Comparison of ENCODE assay signal across 26 mouse cellular contexts in genomic region chr11:71502156-71502555, GRCm38 (mm10).
"Had no signal": no experiment of that assay in that cellular context is flagged by ENCODE, and none has a peak within 500 bp of the region (broad histone marks: within the 10 kb centered on the region; RNA-seq: fewer than 3 reads in every experiment).

No protein-coding gene starts in this region.

- H3K27ac ChIP-seq: gastrocnemius, adult 2 months; heart, embryonic 10.5 days; hindbrain, embryonic 13.5 days; hindbrain, embryonic 15.5 days; hindbrain, postnatal 0 days; kidney, embryonic 15.5 days; kidney, postnatal 0 days; left cerebral cortex, adult 2 months; limb, embryonic 10.5 days; limb, embryonic 12.5 days; liver, embryonic 13.5 days; liver, embryonic 15.5 days had no signal

- H3K36me3 ChIP-seq: heart, embryonic 10.5 days; heart, embryonic 12.5 days; hindbrain, embryonic 13.5 days; hindbrain, embryonic 15.5 days; kidney, embryonic 15.5 days; limb, embryonic 10.5 days; limb, embryonic 12.5 days; liver, embryonic 13.5 days; liver, embryonic 15.5 days had no signal

- H3K9me3 ChIP-seq: heart, embryonic 10.5 days; heart, embryonic 12.5 days; hindbrain, embryonic 13.5 days; hindbrain, embryonic 15.5 days; kidney, embryonic 15.5 days; limb, embryonic 10.5 days; limb, embryonic 12.5 days; liver, embryonic 13.5 days; liver, embryonic 15.5 days had no signal

- DNase-seq: gastrocnemius, adult 2 months; gastrocnemius, postnatal 14 days; gastrocnemius, postnatal 36 days; heart, adult 11 months; heart, postnatal 10 days; heart, postnatal 36 days; kidney, adult 11 months; kidney, adult 2 months; kidney, adult 9 months; kidney, postnatal 14 days; kidney, postnatal 36 days; layer of hippocampus, adult 9-11 months; liver; liver, embryonic 13.5 days; liver, postnatal 0 days had no signal

- H3K4me1 ChIP-seq: heart, embryonic 10.5 days; heart, embryonic 12.5 days; limb, embryonic 10.5 days; limb, embryonic 12.5 days; liver, embryonic 13.5 days; liver, embryonic 15.5 days had no signal

- H3K9ac ChIP-seq: heart, embryonic 12.5 days; hindbrain, embryonic 13.5 days; hindbrain, embryonic 15.5 days; kidney, embryonic 15.5 days; limb, embryonic 12.5 days; liver, embryonic 13.5 days; liver, embryonic 15.5 days; liver, postnatal 0 days had no signal

- H3K4me3 ChIP-seq: gastrocnemius, adult 2 months; heart, embryonic 10.5 days; heart, embryonic 12.5 days; hindbrain, embryonic 13.5 days; hindbrain, embryonic 15.5 days; kidney, embryonic 15.5 days; left cerebral cortex, adult 2 months; limb, embryonic 10.5 days; limb, embryonic 12.5 days; liver, embryonic 13.5 days; liver, embryonic 15.5 days had no signal
